Mouse (Mus musculus) brain, embryonic 14.5 days (tissue): ENCODE data around the gene Clca4b. TPM values are rescaled to one million over a fixed set of nuclear protein-coding genes. Genes with fewer than 3 reads are reported as not detected.
"Not testable (repeated sequence)": the region's sequence is repeated elsewhere in the genome, so short reads cannot be mapped to it uniquely, and the experiment has no call there.

Source experiments
- DNase-seq: peaks from one replicate; pipeline ENCODE4 v3.0.0-alpha.2; 2011; ENCODE audit warnings: low read depth
- CTCF ChIP-seq: fragments of 200-500 bp; IDR thresholded peaks from 2 replicates; pipeline ENCODE4 v1.5.1; 2012; ENCODE audit warnings: inconsistent platforms, mild to moderate bottlenecking, moderate library complexity, borderline replicate concordance; ENCODE audit not compliant: insufficient read depth, insufficient read length; ENCODE audit errors: extremely low read depth
- POLR2A ChIP-seq: fragments of 200-500 bp; IDR thresholded peaks from 2 replicates; pipeline ENCODE4 v1.6.1; 2012; ENCODE audit warnings: mild to moderate bottlenecking, inconsistent platforms, borderline replicate concordance; ENCODE audit not compliant: poor library complexity, insufficient read depth, insufficient read length, severe bottlenecking; ENCODE audit errors: extremely low read depth
- polyA plus RNA-seq: library from polyadenylated mRNA; depleted of rRNA; stranded (reverse); fragments of >200 nt; gene quantifications from 2 replicates; pipeline ENCODE4 v1.2.3, GENCODE M21; 2012; rRNA removed

The Clca4b gene
- polyA plus RNA-seq, 1 experiment, result not detected

- no peak for TF ChIP-seq POLR2A
- no peak for TF ChIP-seq CTCF
- DNase-seq, result no peak
These were observed 18.3 kb downstream of the Clca4b start for GRCm38 (mm10) chr3:144914014-144914413.

- TF ChIP-seq POLR2A (no peak), CTCF (no peak)
- no peak for DNase-seq
These were observed 35.2 kb downstream of the Clca4b start for GRCm38 (mm10) chr3:144897042-144897678.

- TF ChIP-seq CTCF (no peak), POLR2A (no peak)
- DNase-seq, result no peak
These were observed 42.0 kb downstream of the Clca4b start for GRCm38 (mm10) chr3:144890246-144890758.

GRCm38 (mm10) chr3:144886957-144887356 lies 45.4 kb downstream of the Clca4b start:
- no peak for TF ChIP-seq CTCF
- no peak for TF ChIP-seq POLR2A

GRCm38 (mm10) chr3:144872012-144872411 lies 60.3 kb downstream of the Clca4b start:
- not testable (repeated sequence) for DNase-seq

More at GRCm38 (mm10) chr3:144886957-144887356, 45.4 kb downstream of the Clca4b start:
- no peak for DNase-seq

Other genes with a start within 250 kb of the Clca4b start
- gene Sh3glb1, start 212.2 kb downstream of the Clca4b start, polyA plus RNA-seq, result 22.3 and 49.9 TPM in 2 replicates
- 0.34 and 0.54 TPM in 2 replicates for gene Clca3a1, start 171.6 kb downstream of the Clca4b start, polyA plus RNA-seq
- gene Clca3a2, start 113.0 kb downstream of the Clca4b start, polyA plus RNA-seq, result 0.11 and 0.14 TPM in 2 replicates
- not detected in 2 replicates for gene Clca3b, start 83.2 kb downstream of the Clca4b start, polyA plus RNA-seq
- 0.03 TPM in 1 of 2 replicates, not detected in the other for gene Clca4a, start 42.5 kb upstream of the Clca4b start, polyA plus RNA-seq
- gene Clca1, start 100.2 kb upstream of the Clca4b start, polyA plus RNA-seq, result 0.04 and 0.05 TPM in 2 replicates
- 0.15 and 0.18 TPM in 2 replicates for gene Clca2, start 166.9 kb upstream of the Clca4b start, polyA plus RNA-seq
- gene Odf2l, start 186.1 kb upstream of the Clca4b start, polyA plus RNA-seq, result 18.6 and 22.5 TPM in 2 replicates